19 mouse cellular contexts compared by ENCODE assay signal in the genomic region with DNA sequence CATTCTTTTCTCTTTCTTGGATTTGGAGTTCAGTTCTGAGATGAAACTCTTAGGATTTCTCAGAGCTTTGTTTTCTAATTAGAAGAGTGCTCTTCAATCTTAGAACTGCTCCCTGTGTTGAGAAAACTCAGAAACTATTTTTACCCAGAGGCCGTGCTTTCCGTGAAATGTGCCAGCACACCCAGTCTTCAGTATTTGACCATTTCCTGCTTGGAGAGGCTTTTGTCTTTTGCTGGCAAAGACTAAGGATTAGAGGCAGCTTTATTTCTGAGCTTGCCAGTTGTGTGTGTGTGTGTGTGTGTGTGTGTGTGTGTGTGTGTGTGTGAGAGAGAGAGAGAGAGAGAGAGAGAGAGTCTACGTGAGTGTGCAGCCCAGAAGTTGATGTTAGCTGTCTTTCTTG. TPM values are rescaled to one million over a fixed set of nuclear protein-coding genes. Genes with fewer than 3 reads are reported as not detected.
DNase-seq lines count a peak whose midpoint lies in the region; ATAC-seq and TF ChIP-seq lines count a peak whose summit lies in the region.
"Had no signal": no experiment of that assay in that cellular context is flagged by ENCODE, and none has a peak within 500 bp of the region (broad histone marks: within the 10 kb centered on the region; RNA-seq: fewer than 3 reads in every experiment).

No protein-coding gene starts in this region.

- H3K4me1 ChIP-seq in kidney, adult 2 months (ENCODE audit: control insufficient read depth, insufficient read depth, low read length) = no peaks in the 10 kb centered on the region
- H3K4me1 ChIP-seq in midbrain, embryonic 15.5 days = no peaks in the 10 kb centered on the region
- H3K4me1 ChIP-seq: limb, embryonic 13.5 days had no signal

- TF ChIP-seq POLR2A in kidney, adult 2 months (IDR thresholded peaks at IDR 0.05; ENCODE audit: low read depth, low read length) = no peak

- H3K4me3 ChIP-seq in gastrocnemius, adult 2 months = no peak overlapping the region
- H3K4me3 ChIP-seq in kidney, adult 2 months (ENCODE audit: insufficient read depth, low read depth, low read length) = no peak overlapping the region
- no peak overlapping the region for H3K4me3 ChIP-seq in midbrain, embryonic 15.5 days
- H3K4me3 ChIP-seq: limb, embryonic 13.5 days had no signal

- no peak for TF ChIP-seq CTCF in gastrocnemius, adult 2 months (IDR thresholded peaks at IDR 0.05)
- no peak for TF ChIP-seq CTCF in kidney, adult 2 months (conservative IDR thresholded peaks at IDR 0.05; ENCODE audit: insufficient read depth, insufficient read length, low read depth, low read length)

- no peak overlapping the region for H3K9ac ChIP-seq in midbrain, embryonic 15.5 days
- H3K9ac ChIP-seq: hindbrain, embryonic 14.5 days; limb, embryonic 13.5 days; liver, embryonic 14.5 days had no signal

- ATAC-seq in midbrain, embryonic 15.5 days (replicated peaks) = no peak
- ATAC-seq: forebrain, embryonic 16.5 days; intestine, embryonic 16.5 days; midbrain, embryonic 16.5 days had no signal

- intact Hi-C loops in gastrocnemius, adult 2 months (cut with DNase I) = no loop called here

- no peaks in the 10 kb centered on the region for H3K27me3 ChIP-seq in kidney, adult 2 months (replicated peaks; ENCODE audit: control insufficient read depth, insufficient read depth, low read length)
- no peaks in the 10 kb centered on the region for H3K27me3 ChIP-seq in midbrain, embryonic 15.5 days (replicated peaks)
- H3K27me3 ChIP-seq: CH12.LX; limb, embryonic 13.5 days had no signal

- no peak for DNase-seq in gastrocnemius, adult 2 months
- no peak for DNase-seq in gastrocnemius, postnatal 25 days
- peak; percentile 55 for DNase-seq in kidney, adult 2 months
- no peak for DNase-seq in kidney, adult 8-10 months
- peak; percentile 9 for DNase-seq in 3T3-L1 (ENCODE audit: low read depth, low spot score)
- DNase-seq in kidney, postnatal 36 days = peak; percentile 26 to 41
- DNase-seq in right cerebral cortex, adult 2 months (ENCODE audit: low spot score in 2 of 2) = no peak
- DNase-seq: adrenal gland, postnatal 14 days; cerebellum, adult 18-20 months; right cerebral cortex, adult 18-20 months; thymus, postnatal 4 days had no signal

- H3K36me3 ChIP-seq in kidney, adult 2 months (ENCODE audit: control insufficient read depth, insufficient read depth, low read length) = no peaks in the 10 kb centered on the region
- H3K36me3 ChIP-seq in midbrain, embryonic 15.5 days (replicated peaks) = no peaks in the 10 kb centered on the region
- H3K36me3 ChIP-seq: limb, embryonic 13.5 days had no signal

- WGBS in kidney, adult 2 months = 53% methylated on average over 3 of the region's 3 CpGs
- WGBS in midbrain, embryonic 15.5 days = 83% methylated on average over 3 of the region's 3 CpGs

- peak overlapping the region; percentile 35; the same call in 1 of the 2 replicates for H3K27ac ChIP-seq in gastrocnemius, adult 2 months
- H3K27ac ChIP-seq in kidney, adult 2 months (ENCODE audit: insufficient read depth, low read depth, low read length) = peak overlapping the region; percentile 38
- no peak overlapping the region for H3K27ac ChIP-seq in midbrain, embryonic 15.5 days
- H3K27ac ChIP-seq: hindbrain, embryonic 14.5 days; limb, embryonic 13.5 days; liver, embryonic 14.5 days had no signal

- H3K4me2 ChIP-seq in midbrain, embryonic 15.5 days = no peak overlapping the region
- H3K4me2 ChIP-seq: hindbrain, embryonic 14.5 days; limb, embryonic 13.5 days had no signal

- no peaks in the 10 kb centered on the region for H3K9me3 ChIP-seq in midbrain, embryonic 15.5 days
- H3K9me3 ChIP-seq: limb, embryonic 13.5 days had no signal

RNA-seq across cellular contexts. Expression of gene Swap70, which starts 6.6 kb away (rescaled TPM):
- 1 to 10 TPM; 4.8 to 7.2 TPM for total RNA-seq in gastrocnemius, adult 2 months (2021)
- 1 to 10 TPM; 5.7 to 6.2 TPM for total RNA-seq in gastrocnemius, postnatal 25 days (2021)
- polyA plus RNA-seq in kidney, adult 2 months (2012; rRNA removed) = 10.0 and 12.5 TPM in 2 replicates
- polyA plus RNA-seq in midbrain, embryonic 15.5 days (2015; fragmentation: Nextera tagmentation; extraction: Ambion mirVana) = 9.6 and 9.8 TPM in 2 replicates

Comparison
In these comparisons a context has a peak if more than half of its experiments do, and no peak if none do; other contexts are left out.
1. DNase-seq: peak in kidney, adult 2 months (single experiment), 3T3-L1 (single experiment) and kidney, postnatal 36 days (2 of 2); none in gastrocnemius, adult 2 months (single experiment), gastrocnemius, postnatal 25 days (single experiment), kidney, adult 8-10 months (0 of 2) and right cerebral cortex, adult 2 months (0 of 2).